Mouse (Mus musculus) limb, embryonic 14.5 days (tissue): Measurements from ENCODE around the gene Gm20388. TPM values are rescaled to one million over a fixed set of nuclear protein-coding genes. Genes with fewer than 3 reads are reported as not detected.

ENCODE experiments used
- ATAC-seq: fragments of 200-750 bp; cut with Nextera tagmentation; 2 replicates; pipeline ENCODE4 v1.8.0; 2017; ENCODE audit warnings: low read depth, moderate number of reproducible peaks, moderate TSS enrichment; ENCODE audit not compliant: low FRiP score
- DNase-seq: peaks from one replicate; pipeline ENCODE4 v3.0.0-alpha.2; 2015; ENCODE audit warnings: low spot score
- H3K27ac ChIP-seq: fragments of 300-500 bp; sonication (generic); replicated peaks from 2 replicates; pipeline ENCODE4 v1.5.1; 2014; ENCODE audit warnings: low read depth, mild to moderate bottlenecking, low read length, moderate library complexity, mixed read lengths
- H3K27me3 ChIP-seq: fragments of 300-500 bp; sonication (generic); 2 replicates; pipeline ENCODE4 v1.6.1; 2014; ENCODE audit warnings: low read length, mixed read lengths; ENCODE audit not compliant: control insufficient read depth, insufficient read depth
- H3K36me3 ChIP-seq: fragments of 300-500 bp; sonication (generic); 2 replicates; pipeline ENCODE4 v1.6.1; 2014; ENCODE audit warnings: mild to moderate bottlenecking, low read length, moderate library complexity, mixed read lengths; ENCODE audit not compliant: control insufficient read depth, insufficient read depth
- H3K4me1 ChIP-seq: fragments of 300-500 bp; sonication (generic); 2 replicates; pipeline ENCODE4 v1.6.1; 2014; ENCODE audit warnings: antibody characterized with exemption, low read length, mixed read lengths; ENCODE audit not compliant: control insufficient read depth, insufficient read depth
- H3K4me2 ChIP-seq: fragments of 300-500 bp; sonication (generic); replicated peaks from 2 replicates; pipeline ENCODE4 v1.6.1; 2014; ENCODE audit warnings: low read depth, mild to moderate bottlenecking, low read length, moderate library complexity; ENCODE audit not compliant: severe bottlenecking
- H3K4me3 ChIP-seq: fragments of 300-500 bp; sonication (generic); replicated peaks from 2 replicates; pipeline ENCODE4 v1.5.1; 2014; ENCODE audit warnings: low read length
- H3K9ac ChIP-seq: fragments of 300-500 bp; sonication (generic); 2 replicates; pipeline ENCODE4 v1.6.1; 2014; ENCODE audit warnings: mild to moderate bottlenecking, low read depth, low read length, moderate library complexity; ENCODE audit not compliant: severe bottlenecking
- H3K9me3 ChIP-seq: fragments of 300-500 bp; sonication (generic); 2 replicates; pipeline ENCODE4 v1.6.1; 2016; ENCODE audit warnings: low read length; ENCODE audit not compliant: control insufficient read depth
- POLR2A ChIP-seq: fragments of 200-500 bp; IDR thresholded peaks from 2 replicates; pipeline ENCODE4 v1.8.0; 2012; ENCODE audit warnings: inconsistent platforms, mild to moderate bottlenecking, moderate library complexity, borderline replicate concordance; ENCODE audit not compliant: insufficient read depth, insufficient read length; ENCODE audit errors: extremely low read depth
- WGBS: fragments of 180-500 bp; shearing (Covaris S2); extraction: QIAGEN DNeasy Blood & Tissue Kit; methylation state at CpG from one replicate; pipeline ENCODE4 v1.1.7; 2014; 5-methylcytosine and 5-hydroxymethylcytosine counted together
- polyA plus RNA-seq, 2 experiments: library from polyadenylated mRNA; depleted of rRNA in 1 of 2; stranded (reverse) in 1 of 2; unstranded in 1 of 2; fragments of >200 nt; fragmentation: Nextera tagmentation in 1 of 2; extraction: Ambion mirVana in 1 of 2; gene quantifications; 2 replicates each; pipeline versions ENCODE4 v1.2.1 to v1.2.3; 2012 to 2014

Gm20388 gene
- polyA plus RNA-seq, 2 experiments: 1.9 to 49.9 TPM

DNA sequence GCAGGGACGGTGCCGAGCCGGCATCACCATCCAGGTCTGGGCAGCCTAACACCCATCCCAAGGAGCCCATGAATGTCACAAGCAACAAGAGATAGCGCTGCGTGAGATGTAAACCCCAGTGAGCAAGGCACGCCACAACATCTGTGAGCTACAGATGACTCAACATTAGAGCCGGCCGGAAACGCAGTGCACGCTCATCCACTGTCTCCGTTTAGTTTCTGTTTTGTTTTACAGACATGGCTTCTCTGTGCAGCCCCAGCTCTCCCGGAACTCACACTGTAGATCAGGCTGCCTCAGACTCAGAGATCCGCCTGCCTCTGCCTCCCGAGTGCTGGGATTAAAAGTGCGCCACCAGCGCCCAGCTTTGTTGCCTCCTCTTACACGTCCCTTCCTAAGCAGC lies 3376.7 kb downstream of the Gm20388 start:
- no peak overlapping the region for H3K27ac ChIP-seq
- H3K27me3 ChIP-seq: no peaks in the 10 kb centered on the region
- no peaks in the 10 kb centered on the region for H3K4me1 ChIP-seq
- no peak overlapping the region for H3K4me3 ChIP-seq
- 95% methylated on average over 17 of the region's 17 CpGs for WGBS
- no peak overlapping the region for H3K4me2 ChIP-seq
- ATAC-seq (no peak), DNase-seq (no peak)
- H3K9me3 ChIP-seq: no peaks in the 10 kb centered on the region
- H3K9ac ChIP-seq: no peak overlapping the region
- TF ChIP-seq POLR2A: no peak
- H3K36me3 ChIP-seq: peaks cover 30% of the 10 kb centered on the region

DNA sequence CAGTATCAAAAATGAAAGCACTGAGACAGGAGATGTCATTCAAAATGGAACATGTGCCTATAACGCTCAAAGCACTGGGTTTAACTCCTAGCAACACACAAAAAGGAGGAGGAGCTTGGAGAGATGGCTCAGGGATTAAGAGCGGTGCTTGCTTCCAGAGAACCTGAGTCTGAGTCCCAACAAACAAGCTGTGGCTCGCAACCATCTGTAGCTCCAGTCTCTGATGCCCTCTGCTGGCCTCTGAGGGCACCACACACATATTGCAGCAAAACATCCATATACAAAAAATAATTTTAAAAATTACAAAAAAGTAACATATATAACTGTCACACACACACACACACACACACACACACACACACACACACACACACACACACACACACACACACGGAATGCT lies 3379.5 kb downstream of the Gm20388 start:
- no peak for DNase-seq
- no peaks in the 10 kb centered on the region for H3K9me3 ChIP-seq
- 69% methylated on average over 4 of the region's 4 CpGs for WGBS
- H3K4me3 ChIP-seq: no peak overlapping the region
- peaks cover 33% of the 10 kb centered on the region for H3K36me3 ChIP-seq
- no peaks in the 10 kb centered on the region for H3K27me3 ChIP-seq
- ATAC-seq: no peak
- H3K4me2 ChIP-seq: no peak overlapping the region
- H3K4me1 ChIP-seq: no peaks in the 10 kb centered on the region
- TF ChIP-seq POLR2A: no peak
- no peak overlapping the region for H3K9ac ChIP-seq
- H3K27ac ChIP-seq: no peak overlapping the region

DNA sequence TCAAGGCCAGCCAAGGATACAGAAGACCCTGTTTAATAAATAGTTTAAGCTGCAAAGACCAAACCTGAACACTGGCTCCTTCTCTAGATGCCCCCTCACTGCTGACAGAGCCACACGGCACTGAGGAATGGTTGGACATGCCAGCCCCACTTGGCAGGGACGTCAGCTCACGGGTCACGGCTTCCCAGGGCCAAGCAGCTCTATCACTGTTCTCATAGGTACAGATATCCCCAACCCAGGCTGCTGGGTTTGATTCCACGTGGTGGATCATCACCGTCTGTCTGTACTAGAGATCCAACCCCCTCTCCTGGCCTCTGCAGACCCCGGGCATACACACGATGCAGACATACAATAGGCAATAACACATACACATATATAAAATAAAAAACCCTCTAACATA lies 3380.0 kb downstream of the Gm20388 start:
- 93% methylated on average over 8 of the region's 8 CpGs for WGBS
- Histone ChIP-seq H3K4me1 (no peaks in the 10 kb centered on the region), H3K9me3 (no peaks in the 10 kb centered on the region), H3K4me3 (no peak overlapping the region), H3K36me3 (peaks cover 35% of the 10 kb centered on the region), H3K27ac (no peak overlapping the region), H3K9ac (no peak overlapping the region), H3K27me3 (no peaks in the 10 kb centered on the region), H3K4me2 (no peak overlapping the region)
- no peak for TF ChIP-seq POLR2A
- ATAC-seq: no peak
- DNase-seq: no peak

DNA sequence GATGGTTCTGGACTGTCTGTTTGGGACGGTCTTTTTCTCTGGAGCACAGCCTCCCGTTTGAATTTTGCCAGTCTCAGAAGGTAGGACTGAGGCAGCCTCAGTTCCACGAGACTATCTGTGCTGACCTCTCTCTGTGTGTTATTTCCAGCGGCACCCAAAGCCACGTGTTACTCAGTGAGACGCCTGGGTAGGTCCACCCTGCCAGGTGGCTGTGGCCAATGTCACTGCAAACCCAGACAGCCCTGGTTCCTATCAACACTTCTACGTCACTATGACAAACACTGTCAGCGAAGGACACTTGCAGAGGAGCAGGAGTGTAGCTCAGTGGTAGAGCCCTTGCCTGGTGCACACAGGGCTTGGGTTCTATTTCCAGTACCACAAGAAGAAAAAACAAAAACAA lies 3381.1 kb downstream of the Gm20388 start:
- Histone ChIP-seq H3K9me3 (no peaks in the 10 kb centered on the region), H3K4me1 (no peaks in the 10 kb centered on the region), H3K4me2 (no peak overlapping the region), H3K9ac (no peak overlapping the region), H3K36me3 (peaks cover 34% of the 10 kb centered on the region), H3K27ac (no peak overlapping the region), H3K27me3 (no peaks in the 10 kb centered on the region), H3K4me3 (no peak overlapping the region)
- DNase-seq (no peak), ATAC-seq (no peak)
- no peak for TF ChIP-seq POLR2A
- 86% methylated on average over 8 of the region's 8 CpGs for WGBS

DNA sequence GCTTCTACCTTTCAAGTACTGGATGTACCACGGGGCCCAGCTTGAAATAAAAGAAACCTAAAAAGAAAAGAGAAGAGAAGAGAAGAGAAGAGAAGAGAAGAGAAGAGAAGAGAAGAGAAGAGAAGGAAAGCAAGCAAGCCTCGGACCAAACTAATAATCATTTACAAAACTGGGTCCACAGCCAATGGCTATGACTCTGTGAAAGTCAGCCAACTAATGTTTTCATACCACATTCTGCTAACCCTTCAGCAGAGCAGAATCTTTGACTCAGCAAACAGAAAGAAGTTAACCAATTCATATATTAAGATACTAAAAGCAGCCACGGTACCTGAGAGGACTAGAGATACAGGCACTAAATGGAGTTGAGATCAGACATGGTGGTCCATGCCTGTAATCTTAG lies 3381.6 kb downstream of the Gm20388 start:
- no peak for DNase-seq
- TF ChIP-seq POLR2A: no peak
- no peak overlapping the region for H3K9ac ChIP-seq
- H3K9me3 ChIP-seq: no peaks in the 10 kb centered on the region
- H3K27ac ChIP-seq: no peak overlapping the region
- H3K36me3 ChIP-seq: peaks cover 34% of the 10 kb centered on the region
- no peak overlapping the region for H3K4me3 ChIP-seq
- H3K4me1 ChIP-seq: no peaks in the 10 kb centered on the region
- ATAC-seq: no peak
- WGBS: 82% methylated on average over 3 of the region's 3 CpGs
- H3K4me2 ChIP-seq: no peak overlapping the region
- no peaks in the 10 kb centered on the region for H3K27me3 ChIP-seq

DNA sequence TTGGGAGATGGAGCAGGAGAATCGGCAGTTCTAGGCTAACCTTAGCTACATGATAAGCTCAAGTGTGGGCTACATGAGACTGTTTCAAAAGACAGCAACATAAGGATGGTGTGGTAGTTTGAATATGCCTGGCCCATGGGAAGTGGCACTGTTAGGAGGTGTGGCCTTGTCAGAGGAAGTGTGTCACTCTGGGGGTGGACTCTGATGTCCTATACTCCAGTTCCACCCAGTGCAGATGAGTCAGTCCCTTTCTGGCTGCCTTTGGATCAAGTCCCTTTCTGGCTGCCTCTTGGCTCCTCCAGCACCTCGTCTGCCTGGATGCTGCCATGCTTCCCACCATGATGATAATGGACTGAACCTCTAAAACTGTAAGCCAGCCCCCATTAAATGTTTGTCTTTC lies 3382.1 kb downstream of the Gm20388 start:
- TF ChIP-seq POLR2A: no peak
- Histone ChIP-seq H3K4me1 (no peaks in the 10 kb centered on the region), H3K27ac (no peak overlapping the region), H3K27me3 (no peaks in the 10 kb centered on the region), H3K36me3 (peaks cover 31% of the 10 kb centered on the region), H3K4me3 (no peak overlapping the region), H3K9me3 (no peaks in the 10 kb centered on the region), H3K9ac (no peak overlapping the region), H3K4me2 (no peak overlapping the region)
- 84% methylated on average over 2 of the region's 2 CpGs for WGBS
- DNase-seq (no peak), ATAC-seq (no peak)
